Mouse (Mus musculus) urinary bladder, adult 2 months (tissue): Measurements from ENCODE around the gene Mcidas. TPM values are rescaled to one million over a fixed set of nuclear protein-coding genes. Genes with fewer than 3 reads are reported as not detected.

Source experiments
- DNase-seq: peaks from one replicate; pipeline ENCODE4 v3.0.0; 2022; ENCODE audit warnings: low spot score
- polyA plus RNA-seq: library from polyadenylated mRNA; depleted of rRNA; stranded (reverse); fragments of >200 nt; gene quantifications from 2 replicates; pipeline ENCODE4 v1.2.3, GENCODE M21; 2012; rRNA removed

Gene Mcidas
- polyA plus RNA-seq, result 0.14 and 0.25 TPM in 2 replicates

- DNase-seq, result peak; percentile 33
These were observed at the start of gene Mcidas for GRCm38 (mm10) chr13:112993531-112994152. Gene Mcidas, plus strand, starts transcription at chr13:112993845.

DNA sequence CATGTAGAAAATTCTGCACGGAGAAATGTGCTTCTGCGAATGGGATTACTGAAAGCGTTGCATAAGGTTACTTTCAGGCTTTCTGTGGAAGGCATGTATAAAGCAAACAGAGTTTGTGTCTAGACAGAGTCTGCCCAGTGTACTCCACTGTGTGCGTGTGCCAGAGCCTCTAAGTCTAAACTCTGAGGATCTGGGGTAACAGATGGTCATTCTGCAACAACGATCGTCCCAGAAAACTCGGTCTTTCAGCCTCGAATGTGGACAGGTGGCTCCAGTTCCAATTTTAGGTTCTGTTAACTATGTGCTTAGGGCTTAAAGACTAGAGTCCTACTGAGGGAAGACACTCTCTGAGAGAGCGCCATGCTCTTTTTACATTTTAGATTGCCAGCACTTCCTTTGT is 48.3 kb upstream of the Mcidas start:
- DNase-seq, result no peak

DNA sequence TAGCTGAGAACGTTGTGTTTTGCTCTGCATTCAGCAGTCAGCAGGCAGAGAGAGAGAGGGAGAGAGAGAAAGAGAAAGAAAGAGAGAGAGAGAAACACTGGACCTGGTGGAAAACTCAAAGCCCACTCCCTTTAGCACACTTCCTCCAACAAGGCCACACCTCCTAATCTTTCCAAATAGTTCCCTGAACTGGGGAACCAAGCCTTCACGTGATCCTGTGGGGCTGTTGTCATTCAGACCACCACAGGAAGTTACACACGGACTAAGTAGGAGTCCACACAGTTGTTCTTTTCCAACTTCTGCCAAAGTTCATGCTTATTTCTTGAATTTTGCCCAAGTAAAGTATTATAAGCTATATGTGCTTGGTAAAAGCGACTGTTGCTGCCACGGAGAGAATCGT is 47.7 kb upstream of the Mcidas start:
- no peak for DNase-seq

GRCm38 (mm10) chr13:112954067-112954466 is 39.6 kb upstream of the Mcidas start:
- no peak for DNase-seq

DNA sequence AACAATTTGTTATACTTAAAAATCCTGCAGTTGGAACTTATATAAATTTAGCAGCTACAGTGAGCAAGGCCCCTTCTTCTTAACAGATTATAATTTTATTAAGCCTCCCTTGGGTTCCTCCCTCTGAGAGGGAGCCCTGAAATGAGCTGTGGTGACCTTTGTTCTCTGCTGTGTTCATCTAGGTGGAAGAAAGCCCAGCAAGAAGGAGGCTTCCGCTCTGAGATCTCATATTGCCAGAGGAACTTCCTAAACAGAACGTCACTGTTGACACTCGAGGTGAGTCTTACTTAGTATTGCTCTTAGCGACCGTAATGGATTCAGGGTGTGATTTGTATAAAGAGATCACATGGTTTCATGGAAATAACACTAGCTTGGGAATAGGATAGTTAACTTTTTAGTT is 30.6 kb upstream of the Mcidas start:
- no peak for DNase-seq

GRCm38 (mm10) chr13:112964421-112964820 is 29.2 kb upstream of the Mcidas start:
- DNase-seq, result no peak

DNA sequence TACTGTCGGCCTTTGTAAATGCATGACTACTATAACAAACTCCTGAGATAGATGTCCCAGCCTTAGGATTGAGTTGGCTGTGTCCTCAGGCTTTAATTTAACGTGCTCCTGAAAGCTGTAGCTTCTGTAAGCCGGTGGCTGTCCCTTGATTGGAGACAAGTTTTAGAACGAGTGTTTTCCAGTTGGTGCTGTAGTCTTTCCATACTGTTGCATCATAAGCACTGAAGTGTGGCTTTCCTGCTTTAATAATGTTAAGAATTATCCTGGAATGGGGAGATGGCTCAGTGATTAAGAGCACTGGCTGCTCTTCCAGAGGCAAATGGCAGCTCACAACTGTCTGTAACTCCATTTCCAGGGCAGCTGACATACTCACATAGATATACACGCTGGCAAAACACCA is 26.4 kb upstream of the Mcidas start:
- no peak for DNase-seq

DNA sequence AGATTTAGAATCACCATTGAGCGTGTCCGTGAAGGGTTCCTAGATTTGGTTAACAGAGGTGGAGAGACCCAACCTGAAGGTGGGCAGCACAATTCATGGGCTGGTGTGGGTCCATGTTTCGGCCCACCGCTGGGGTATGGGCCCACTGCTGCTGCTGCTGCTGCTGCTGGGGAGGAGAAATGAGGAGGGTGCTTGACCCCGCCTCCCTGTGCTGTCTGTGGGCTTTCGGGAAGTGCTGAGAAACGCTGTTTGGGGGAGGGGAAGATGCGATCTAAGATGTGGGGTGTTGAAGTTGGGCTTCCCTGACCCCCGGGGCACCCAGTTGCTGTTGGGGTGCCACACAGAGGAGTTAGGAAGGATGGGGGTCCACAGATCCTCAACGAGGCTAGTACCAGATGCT is 16.9 kb upstream of the Mcidas start:
- DNase-seq, result no peak

GRCm38 (mm10) chr13:112985605-112986450 is 7.8 kb upstream of the Mcidas start:
- no peak for DNase-seq

- DNase-seq, result no peak
These were observed 7.1 kb upstream of the Mcidas start for GRCm38 (mm10) chr13:112986451-112986950.

GRCm38 (mm10) chr13:112987532-112987943 is 6.1 kb upstream of the Mcidas start, which contains the start of gene Ccno:
Gene Ccno, plus strand, starts transcription at chr13:112987802.
- DNase-seq, result peak; percentile 93

GRCm38 (mm10) chr13:112987991-112988390 is 5.7 kb upstream of the Mcidas start:
- no peak for DNase-seq

- DNase-seq, result no peak
These were observed 4.8 kb upstream of the Mcidas start for GRCm38 (mm10) chr13:112988866-112989265.

DNA sequence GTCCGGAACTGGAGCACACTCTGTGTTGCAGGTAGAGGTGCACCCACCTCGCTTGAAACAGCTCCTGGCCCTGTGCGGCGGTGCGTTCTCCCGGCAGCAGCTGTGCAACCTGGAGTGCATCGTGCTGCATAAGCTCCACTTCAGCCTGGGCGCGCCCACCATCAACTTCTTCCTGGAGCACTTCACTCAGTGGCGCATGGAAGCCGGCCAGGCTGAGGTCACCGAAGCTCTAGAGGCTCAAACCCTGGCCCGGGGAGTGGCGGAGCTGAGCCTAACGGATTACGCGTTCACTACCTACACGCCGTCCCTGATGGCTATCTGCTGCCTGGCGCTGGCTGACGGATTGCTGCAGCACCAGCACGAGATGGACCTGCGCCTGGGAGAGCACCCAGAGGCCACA is 4.1 kb upstream of the Mcidas start:
- no peak for DNase-seq

GRCm38 (mm10) chr13:112990346-112990745 is 3.3 kb upstream of the Mcidas start:
- no peak for DNase-seq

DNA sequence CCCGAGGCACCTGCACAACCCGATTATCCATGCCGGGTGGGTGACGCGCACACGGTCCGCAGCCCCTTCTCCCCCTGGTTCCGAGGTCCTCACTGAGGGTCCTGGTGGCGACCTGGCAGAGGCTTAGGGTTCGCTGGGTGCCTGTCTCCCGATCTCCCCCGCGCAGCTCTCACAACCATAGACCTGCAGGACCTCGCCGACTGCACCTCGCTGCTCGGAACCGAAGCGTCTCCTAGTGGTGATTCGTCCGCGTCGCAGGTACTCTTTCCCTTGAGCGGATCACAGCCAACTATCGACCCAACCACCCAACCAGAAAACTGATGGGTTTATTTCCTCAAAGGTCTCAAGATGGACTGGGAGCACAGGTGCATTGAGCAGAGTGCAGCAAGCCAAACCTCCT is 546 bp downstream of the Mcidas start:
- peak; percentile 48 for DNase-seq

DNA sequence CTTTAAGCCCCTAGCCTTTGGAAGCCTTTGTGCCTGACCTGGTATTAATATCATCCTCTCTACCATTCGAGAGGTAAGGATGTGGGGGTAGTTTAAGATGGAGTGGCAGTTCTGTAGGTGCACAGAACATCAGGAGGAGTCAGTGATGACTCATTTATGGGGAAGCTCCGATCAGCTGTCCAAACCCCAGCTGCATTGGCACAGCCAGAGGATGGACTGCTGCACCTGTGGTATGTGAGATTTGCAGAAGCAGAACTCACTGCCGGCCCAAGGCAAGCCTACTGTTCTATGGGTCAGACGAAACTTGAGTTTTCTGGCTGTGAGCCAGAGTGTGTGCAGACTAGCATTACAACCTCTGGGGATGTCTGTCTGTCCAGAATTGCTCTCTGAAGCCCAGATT is 2.8 kb downstream of the Mcidas start:
- no peak for DNase-seq

- no peak for DNase-seq
These were observed 3.7 kb downstream of the Mcidas start for GRCm38 (mm10) chr13:112997369-112997768.

GRCm38 (mm10) chr13:112998427-112999201 is 5.0 kb downstream of the Mcidas start:
- DNase-seq, result peak; percentile 38

DNA sequence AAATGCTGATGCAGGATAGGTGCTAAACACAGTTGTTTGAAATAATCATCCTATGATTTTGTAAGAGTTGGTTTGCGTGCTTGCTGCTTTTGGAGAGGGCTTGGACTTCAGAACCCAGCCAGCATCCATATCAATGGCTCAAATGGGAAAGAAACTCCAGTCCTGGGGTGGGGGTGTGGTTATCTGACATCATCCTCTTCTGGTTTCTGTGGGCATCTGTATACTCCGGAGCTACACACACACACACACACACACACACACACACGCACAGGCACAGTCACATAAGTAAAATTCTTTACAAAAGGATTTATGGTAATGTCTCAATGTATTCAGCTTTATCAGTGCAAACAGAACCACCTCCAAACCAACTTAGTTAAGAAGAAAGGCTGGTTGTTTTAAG is 6.4 kb downstream of the Mcidas start:
- no peak for DNase-seq

DNA sequence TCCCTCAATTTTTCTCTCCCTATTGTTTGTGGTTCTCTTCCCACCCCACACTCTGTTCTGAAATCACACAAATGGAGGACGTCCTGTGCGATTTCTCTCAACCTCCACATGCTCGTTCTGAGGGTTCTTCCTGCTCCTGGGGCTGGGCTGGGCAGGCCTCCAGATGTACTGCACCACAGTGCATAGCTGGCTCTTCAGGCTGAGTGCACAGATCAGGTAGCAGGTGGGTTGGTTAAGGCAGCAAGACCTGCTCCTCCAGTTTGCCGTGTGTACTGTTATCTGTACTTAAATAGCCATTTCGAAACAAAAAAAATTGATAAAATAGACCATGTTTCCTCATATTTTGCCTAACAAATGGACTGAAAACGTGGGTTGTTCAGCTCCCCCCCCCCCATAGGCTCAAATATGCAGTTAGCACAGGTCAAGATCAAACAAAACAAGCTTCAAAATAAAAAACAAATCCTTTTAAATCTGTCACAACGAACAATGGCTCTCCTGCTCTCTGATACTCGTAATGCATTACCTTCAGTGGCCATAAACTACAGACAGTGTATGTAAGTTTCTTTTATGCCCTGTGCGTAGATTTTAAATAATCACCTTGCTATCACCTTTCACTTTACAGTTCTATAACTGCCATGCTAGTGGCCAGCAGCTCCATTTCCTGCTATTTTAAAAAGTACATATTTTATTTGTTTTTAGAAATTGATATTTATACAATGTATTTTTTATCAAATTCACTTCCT is 7.1 kb downstream of the Mcidas start:
- no peak for DNase-seq

- DNase-seq, result no peak
These were observed 19.0 kb downstream of the Mcidas start for GRCm38 (mm10) chr13:113012683-113013082.
